Mouse (Mus musculus) adrenal gland, adult 10 weeks (tissue): ENCODE measurements around the gene Olfr460. TPM values are rescaled to one million over a fixed set of nuclear protein-coding genes. Genes with fewer than 3 reads are reported as not detected.

Source experiments
- polyA plus RNA-seq: library from polyadenylated mRNA; stranded (reverse); fragments of 350-450 nt; fragmentation: Illumina TruSeq; extraction: RNeasy Lipid Tissue Mini Kit (QIAGEN cat#74804); gene quantifications from one replicate; pipeline ENCODE4 v1.2.3, GENCODE M21; 2014; ENCODE audit warnings: low read depth, low replicate concordance

The Olfr460 gene
- not detected for polyA plus RNA-seq

DNA sequence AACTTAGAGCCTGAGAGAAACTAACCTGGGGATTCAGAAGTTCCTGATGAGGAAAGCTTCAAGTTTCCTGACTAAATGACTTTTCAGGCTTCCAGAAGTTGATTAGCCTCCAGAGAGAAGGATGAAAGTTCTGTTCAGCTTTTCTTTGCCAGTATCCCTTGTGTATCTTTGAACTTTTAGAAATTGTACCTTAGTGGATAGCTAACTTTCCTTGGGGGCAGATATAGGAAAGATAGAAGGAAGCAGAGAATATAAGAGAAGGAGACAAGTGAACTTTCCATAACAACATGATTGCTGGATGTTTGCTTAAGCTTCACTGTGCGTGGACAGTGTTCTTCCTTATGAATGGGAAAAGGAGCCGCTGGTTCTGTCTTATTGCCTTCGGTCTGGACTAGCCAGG lies at the start of gene Olfr460:
Olfr460 (plus strand) TSS at position 301 of the 400 bp plus-strand sequence.

GRCm38 (mm10) chr6:40554950-40555349 lies 14.3 kb upstream of the Olfr460 start, which contains the start of gene Olfr461:
Gene Olfr461, minus strand, starts transcription at chr6:40555050.

DNA sequence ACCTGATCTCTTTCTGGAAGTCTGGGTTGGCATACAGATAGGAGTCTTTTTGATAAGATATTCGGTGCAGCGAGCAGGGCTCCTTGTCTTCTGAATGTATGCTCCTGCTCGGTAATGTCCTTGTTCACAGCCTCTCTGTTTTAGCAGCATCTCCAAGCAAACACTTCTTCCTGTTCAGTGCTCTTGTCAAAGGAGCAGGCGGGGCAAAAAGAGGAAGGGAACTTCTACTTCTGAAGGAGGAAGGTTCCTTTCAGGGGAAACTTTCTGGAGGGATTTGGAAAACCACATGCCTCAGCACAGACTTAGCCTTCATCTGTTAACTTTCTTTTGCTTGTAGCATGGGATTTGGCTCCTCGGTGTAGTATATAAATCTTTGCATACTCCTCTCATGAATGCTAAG lies 16.4 kb downstream of the Olfr460 start, which contains the start of gene Clec5a:
Clec5a (minus strand) TSS at position 177 of the 400 bp plus-strand sequence.

GRCm38 (mm10) chr6:40613260-40613852 lies 44.1 kb downstream of the Olfr460 start, which contains the start of gene Tas2r138:
Gene Tas2r138, minus strand, starts transcription at chr6:40613310.

Other genes starting within 250 kb of the Olfr460 start
- 28.8 TPM for gene Agk, start 244.3 kb upstream of the Olfr460 start, polyA plus RNA-seq
- gene E330009J07Rik, start 133.4 kb upstream of the Olfr460 start, polyA plus RNA-seq = 19.3 TPM
- not detected for gene Wee2, start 130.4 kb upstream of the Olfr460 start, polyA plus RNA-seq
- 125 TPM for gene Ssbp1, start 98.1 kb upstream of the Olfr460 start, polyA plus RNA-seq
- not detected for gene Tas2r137, start 78.3 kb upstream of the Olfr460 start, polyA plus RNA-seq
- gene Tas2r108, start 76.0 kb upstream of the Olfr460 start, polyA plus RNA-seq = not detected
- not detected for gene Prss37, start 50.0 kb upstream of the Olfr460 start, polyA plus RNA-seq
- not detected for gene Olfr461, start 14.4 kb upstream of the Olfr460 start, polyA plus RNA-seq
- 9.6 TPM for gene Clec5a, start 16.3 kb downstream of the Olfr460 start, polyA plus RNA-seq
- gene Tas2r138, start 43.8 kb downstream of the Olfr460 start, polyA plus RNA-seq = not detected
- gene Mgam, start 59.3 kb downstream of the Olfr460 start, polyA plus RNA-seq = 1.7 TPM